Mouse (Mus musculus): ENCODE data around the gene Foxp4. TPM values are rescaled to one million over a fixed set of nuclear protein-coding genes. Genes with fewer than 3 reads are reported as not detected.

Foxp4 gene
- polyA plus RNA-seq, 1 experiment from 2014 or later, result 12.5 TPM

GRCm38 (mm10) chr17:47938839-47939238 is 14.4 kb upstream of the Foxp4 start:
- WGBS, result 73% methylated on average over 6 of the region's 6 CpGs
- H3K4me3 ChIP-seq (ENCODE audit: low read length), result no peak overlapping the region
- no peaks in the 10 kb centered on the region for H3K36me3 ChIP-seq (ENCODE audit: control insufficient read depth, insufficient read depth, low read length)
- H3K4me1 ChIP-seq (ENCODE audit: control insufficient read depth, insufficient read depth, low read length), result peaks cover 11% of the 10 kb centered on the region
- no peak overlapping the region for H3K27ac ChIP-seq (ENCODE audit: low read length)
- H3K9ac ChIP-seq (ENCODE audit: low read depth, low read length), result no peak overlapping the region
- no peaks in the 10 kb centered on the region for H3K27me3 ChIP-seq (replicated peaks; ENCODE audit: control insufficient read depth, insufficient read depth, low read length)
- no peak overlapping the region for H3K4me2 ChIP-seq (ENCODE audit: low read depth, low read length)
- ATAC-seq, result no peak
- no peaks in the 10 kb centered on the region for H3K9me3 ChIP-seq (ENCODE audit: control insufficient read depth, low read length)

GRCm38 (mm10) chr17:47937926-47938600 is 13.6 kb upstream of the Foxp4 start:
- H3K4me1 ChIP-seq (ENCODE audit: control insufficient read depth, insufficient read depth, low read length), result peaks cover 6% of the 10 kb centered on the region
- ATAC-seq, result no peak
- 61% methylated on average over 10 of the region's 10 CpGs for WGBS
- H3K27ac ChIP-seq (ENCODE audit: low read length), result no peak overlapping the region
- H3K9ac ChIP-seq (ENCODE audit: low read depth, low read length), result no peak overlapping the region
- no peak overlapping the region for H3K4me3 ChIP-seq (ENCODE audit: low read length)
- no peaks in the 10 kb centered on the region for H3K27me3 ChIP-seq (replicated peaks; ENCODE audit: control insufficient read depth, insufficient read depth, low read length)
- no peaks in the 10 kb centered on the region for H3K9me3 ChIP-seq (ENCODE audit: control insufficient read depth, low read length)
- H3K36me3 ChIP-seq (ENCODE audit: control insufficient read depth, insufficient read depth, low read length), result no peaks in the 10 kb centered on the region
- H3K4me2 ChIP-seq (ENCODE audit: low read depth, low read length), result no peak overlapping the region

GRCm38 (mm10) chr17:47936591-47936990 is 12.1 kb upstream of the Foxp4 start:
- H3K27me3 ChIP-seq (replicated peaks; ENCODE audit: control insufficient read depth, insufficient read depth, low read length), result no peaks in the 10 kb centered on the region
- no peak overlapping the region for H3K4me3 ChIP-seq (ENCODE audit: low read length)
- H3K27ac ChIP-seq (ENCODE audit: low read length), result no peak overlapping the region
- H3K9ac ChIP-seq (ENCODE audit: low read depth, low read length), result no peak overlapping the region
- peaks cover under 1% of the 10 kb centered on the region; the same call in 1 of the 2 replicates for H3K4me1 ChIP-seq (ENCODE audit: control insufficient read depth, insufficient read depth, low read length)
- 80% methylated on average over 4 of the region's 4 CpGs for WGBS
- no peaks in the 10 kb centered on the region for H3K9me3 ChIP-seq (ENCODE audit: control insufficient read depth, low read length)
- no peak overlapping the region for H3K4me2 ChIP-seq (ENCODE audit: low read depth, low read length)
- no peak for ATAC-seq
- no peaks in the 10 kb centered on the region for H3K36me3 ChIP-seq (ENCODE audit: control insufficient read depth, insufficient read depth, low read length)

GRCm38 (mm10) chr17:47929431-47929830 is 5.0 kb upstream of the Foxp4 start:
- H3K4me2 ChIP-seq (ENCODE audit: low read depth, low read length), result no peak overlapping the region
- WGBS, result 94% methylated on average over 4 of the region's 4 CpGs

GRCm38 (mm10) chr17:47925988-47926387 is 1.5 kb upstream of the Foxp4 start:
- H3K9ac ChIP-seq (ENCODE audit: low read depth, low read length), result peak overlapping the region; percentile 97; the same call in 1 of the 2 replicates
- H3K27ac ChIP-seq (ENCODE audit: low read length), result peak overlapping the region; percentile 98
- no peaks in the 10 kb centered on the region for H3K36me3 ChIP-seq (ENCODE audit: control insufficient read depth, insufficient read depth, low read length)
- peak overlapping the region; percentile 61 for H3K4me2 ChIP-seq (ENCODE audit: low read depth, low read length)
- WGBS, result 31% methylated on average over 10 of the region's 10 CpGs
- no peaks in the 10 kb centered on the region for H3K9me3 ChIP-seq (ENCODE audit: control insufficient read depth, low read length)
- no peak for ATAC-seq
- peaks cover 21% of the 10 kb centered on the region for H3K4me1 ChIP-seq (ENCODE audit: control insufficient read depth, insufficient read depth, low read length)
- H3K27me3 ChIP-seq (replicated peaks; ENCODE audit: control insufficient read depth, insufficient read depth, low read length), result no peaks in the 10 kb centered on the region
- H3K4me3 ChIP-seq (ENCODE audit: low read length), result peak overlapping the region; percentile 91; the same call in 1 of the 2 replicates

More at GRCm38 (mm10) chr17:47929431-47929830, 5.0 kb upstream of the Foxp4 start:
- Histone ChIP-seq H3K9ac (ENCODE audit: low read depth, low read length) (no peak overlapping the region), H3K4me3 (ENCODE audit: low read length) (no peak overlapping the region), H3K27me3 (replicated peaks; ENCODE audit: control insufficient read depth, insufficient read depth, low read length) (no peaks in the 10 kb centered on the region), H3K4me1 (ENCODE audit: control insufficient read depth, insufficient read depth, low read length) (peaks cover 13% of the 10 kb centered on the region), H3K9me3 (ENCODE audit: control insufficient read depth, low read length) (no peaks in the 10 kb centered on the region), H3K27ac (ENCODE audit: low read length) (no peak overlapping the region), H3K36me3 (ENCODE audit: control insufficient read depth, insufficient read depth, low read length) (no peaks in the 10 kb centered on the region)
- ATAC-seq, result no peak

- WGBS, result 2% methylated on average over 13 of the region's 13 CpGs
These were observed 988 bp upstream of the Foxp4 start for GRCm38 (mm10) chr17:47925340-47925926.

GRCm38 (mm10) chr17:47923678-47924382 is 615 bp downstream of the Foxp4 start:
- Histone ChIP-seq H3K4me1 (ENCODE audit: control insufficient read depth, insufficient read depth, low read length) (peaks cover 38% of the 10 kb centered on the region), H3K4me2 (ENCODE audit: low read depth, low read length) (peak overlapping the region; percentile 61), H3K36me3 (ENCODE audit: control insufficient read depth, insufficient read depth, low read length) (no peaks in the 10 kb centered on the region), H3K9me3 (ENCODE audit: control insufficient read depth, low read length) (no peaks in the 10 kb centered on the region), H3K27ac (ENCODE audit: low read length) (peak overlapping the region; percentile 98), H3K9ac (ENCODE audit: low read depth, low read length) (peak overlapping the region; percentile 97), H3K4me3 (ENCODE audit: low read length) (peak overlapping the region; percentile 91), H3K27me3 (replicated peaks; ENCODE audit: control insufficient read depth, insufficient read depth, low read length) (no peaks in the 10 kb centered on the region)
- ATAC-seq, result peak; percentile 48
- under 1% methylated on average over 61 of the region's 65 CpGs for WGBS

More at GRCm38 (mm10) chr17:47925340-47925926, 988 bp upstream of the Foxp4 start:
- peak overlapping the region; percentile 91 for H3K4me3 ChIP-seq (ENCODE audit: low read length)
- no peaks in the 10 kb centered on the region for H3K9me3 ChIP-seq (ENCODE audit: control insufficient read depth, low read length)
- peaks cover 27% of the 10 kb centered on the region for H3K4me1 ChIP-seq (ENCODE audit: control insufficient read depth, insufficient read depth, low read length)
- peak overlapping the region; percentile 97 for H3K9ac ChIP-seq (ENCODE audit: low read depth, low read length)
- H3K36me3 ChIP-seq (ENCODE audit: control insufficient read depth, insufficient read depth, low read length), result no peaks in the 10 kb centered on the region
- no peaks in the 10 kb centered on the region for H3K27me3 ChIP-seq (replicated peaks; ENCODE audit: control insufficient read depth, insufficient read depth, low read length)
- H3K27ac ChIP-seq (ENCODE audit: low read length), result peak overlapping the region; percentile 98
- peak overlapping the region; percentile 61 for H3K4me2 ChIP-seq (ENCODE audit: low read depth, low read length)
- ATAC-seq, result no peak

GRCm38 (mm10) chr17:47923011-47923677 is 1.3 kb downstream of the Foxp4 start:
- no peak; the same call in 1 of the 2 replicates for ATAC-seq
- Histone ChIP-seq H3K27me3 (replicated peaks; ENCODE audit: control insufficient read depth, insufficient read depth, low read length) (no peaks in the 10 kb centered on the region), H3K9me3 (ENCODE audit: control insufficient read depth, low read length) (no peaks in the 10 kb centered on the region), H3K4me3 (ENCODE audit: low read length) (peak overlapping the region; percentile 91), H3K9ac (ENCODE audit: low read depth, low read length) (peak overlapping the region; percentile 97), H3K36me3 (ENCODE audit: control insufficient read depth, insufficient read depth, low read length) (no peaks in the 10 kb centered on the region), H3K4me2 (ENCODE audit: low read depth, low read length) (peak overlapping the region; percentile 61), H3K4me1 (ENCODE audit: control insufficient read depth, insufficient read depth, low read length) (peaks cover 40% of the 10 kb centered on the region), H3K27ac (ENCODE audit: low read length) (peak overlapping the region; percentile 98)
- under 1% methylated on average over 28 of the region's 28 CpGs for WGBS

- ATAC-seq, result no peak
- H3K4me1 ChIP-seq (ENCODE audit: control insufficient read depth, insufficient read depth, low read length), result peaks cover 42% of the 10 kb centered on the region
- H3K36me3 ChIP-seq (ENCODE audit: control insufficient read depth, insufficient read depth, low read length), result no peaks in the 10 kb centered on the region
- peak overlapping the region; percentile 91 for H3K4me3 ChIP-seq (ENCODE audit: low read length)
- H3K27me3 ChIP-seq (replicated peaks; ENCODE audit: control insufficient read depth, insufficient read depth, low read length), result no peaks in the 10 kb centered on the region
- WGBS, result 2% methylated on average over 24 of the region's 24 CpGs
- no peaks in the 10 kb centered on the region for H3K9me3 ChIP-seq (ENCODE audit: control insufficient read depth, low read length)
- H3K4me2 ChIP-seq (ENCODE audit: low read depth, low read length), result peak overlapping the region; percentile 61
- peak overlapping the region; percentile 24; the same call in 1 of the 2 replicates for H3K27ac ChIP-seq (ENCODE audit: low read length)
- peak overlapping the region; percentile 97 for H3K9ac ChIP-seq (ENCODE audit: low read depth, low read length)
These were observed 1.9 kb downstream of the Foxp4 start for GRCm38 (mm10) chr17:47922579-47922978.

Measured in intestine, embryonic 16.5 days (tissue).